Mouse (Mus musculus) stomach, postnatal 0 days (tissue): ENCODE data around the gene Emp3.

ENCODE experiments used
- CTCF ChIP-seq: IDR thresholded peaks from 2 replicates; pipeline ENCODE4 v1.5.1; 2016; ENCODE audit warnings: antibody characterized with exemption, low read depth, mild to moderate bottlenecking, moderate library complexity
- EP300 ChIP-seq: optimal IDR thresholded peaks from 2 replicates; pipeline ENCODE3; 2016; ENCODE audit warnings: antibody characterized with exemption

GRCm38 (mm10) chr7:45916056-45917003 is 4.9 kb downstream of the Emp3 start:
- TF ChIP-seq EP300 (no peak), CTCF (peak; percentile 43)
